Comparison of ENCODE assay signal across 24 mouse cellular contexts in the genomic region with DNA sequence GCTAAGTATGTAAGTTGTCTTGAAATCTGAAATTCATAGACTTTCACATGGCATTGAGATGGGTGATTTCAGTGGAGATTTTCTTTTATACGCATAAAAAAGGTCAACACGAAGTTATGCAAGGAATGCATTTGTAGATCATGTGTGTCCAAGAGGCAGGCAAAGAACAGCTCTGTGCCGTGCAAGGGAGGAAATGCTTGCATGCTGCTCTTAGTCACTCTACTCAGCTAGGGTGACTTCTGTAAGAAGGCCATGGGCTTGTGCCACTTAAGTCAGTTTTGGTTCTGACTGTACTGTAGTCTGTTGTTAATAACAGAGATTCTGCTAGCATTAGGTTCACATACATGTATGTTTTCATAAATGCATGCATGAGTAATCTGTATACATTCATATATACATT. TPM values are rescaled to one million over a fixed set of nuclear protein-coding genes. Genes with fewer than 3 reads are reported as not detected.
DNase-seq lines count a peak whose midpoint lies in the region; ATAC-seq and TF ChIP-seq lines count a peak whose summit lies in the region.
"Had no signal": no experiment of that assay in that cellular context is flagged by ENCODE, and none has a peak within 500 bp of the region (broad histone marks: within the 10 kb centered on the region; RNA-seq: fewer than 3 reads in every experiment).

No protein-coding gene starts in this region.

- no peaks in the 10 kb centered on the region for H3K36me3 ChIP-seq in kidney, adult 2 months (ENCODE audit: control insufficient read depth, insufficient read depth, low read length)
- no peaks in the 10 kb centered on the region for H3K36me3 ChIP-seq in lung, embryonic 16.5 days (ENCODE audit: control insufficient read depth, insufficient read depth, low read length)
- H3K36me3 ChIP-seq: embryonic facial prominence, embryonic 13.5 days; heart, embryonic 12.5 days; hindbrain, embryonic 10.5 days; kidney, embryonic 15.5 days; midbrain, embryonic 15.5 days; neural tube, embryonic 12.5 days had no signal

- peak; percentile 28 for DNase-seq in kidney, adult 2 months
- DNase-seq in kidney, postnatal 25 days: no peak
- DNase-seq in lung, postnatal 14 days: no peak
- peak; percentile 20 for DNase-seq in induced T-regulatory cell, adult 2 months (ENCODE audit: low read depth)
- no peak for DNase-seq in cerebellum, adult 9-11 months
- no peak for DNase-seq in gastrocnemius, adult 8-10 months (ENCODE audit: low spot score in 2 of 2)
- DNase-seq: adrenal gland, adult 2 months; cerebellum, adult 11-12 months; cerebellum, postnatal 25 days; embryo, embryonic 11 days; gastrocnemius, postnatal 10 days; heart, postnatal 10 days; right cerebral cortex, postnatal 14 days; spleen, adult 18-20 months had no signal

- no peak overlapping the region for H3K4me2 ChIP-seq in lung, embryonic 16.5 days (ENCODE audit: low read depth, low read length)
- H3K4me2 ChIP-seq: embryonic facial prominence, embryonic 13.5 days; forebrain, embryonic 13.5 days; heart, embryonic 12.5 days; kidney, embryonic 15.5 days; midbrain, embryonic 15.5 days; neural tube, embryonic 12.5 days had no signal

- peaks cover 28% of the 10 kb centered on the region for H3K4me1 ChIP-seq in kidney, adult 2 months (ENCODE audit: control insufficient read depth, insufficient read depth, low read length)
- peaks cover 53% of the 10 kb centered on the region for H3K4me1 ChIP-seq in lung, embryonic 16.5 days (replicated peaks; ENCODE audit: control insufficient read depth, insufficient read depth, low read length)

- H3K9ac ChIP-seq in lung, embryonic 16.5 days (ENCODE audit: low read length): no peak overlapping the region
- H3K9ac ChIP-seq: embryonic facial prominence, embryonic 13.5 days; forebrain, embryonic 13.5 days; heart, embryonic 12.5 days; kidney, embryonic 15.5 days; midbrain, embryonic 15.5 days; neural tube, embryonic 12.5 days had no signal

- WGBS in kidney, adult 2 months: 24% methylated on average over 3 of the region's 3 CpGs
- WGBS in lung, embryonic 16.5 days: 18% methylated on average over 3 of the region's 3 CpGs

- no peak for TF ChIP-seq POLR2A in kidney, adult 2 months (IDR thresholded peaks at IDR 0.05; ENCODE audit: low read depth, low read length)

- H3K27ac ChIP-seq in kidney, adult 2 months (ENCODE audit: insufficient read depth, low read depth, low read length): no peak overlapping the region; the same call in 1 of the 2 replicates
- H3K27ac ChIP-seq in lung, embryonic 16.5 days (ENCODE audit: low read length): no peak overlapping the region
- H3K27ac ChIP-seq: embryonic facial prominence, embryonic 13.5 days; forebrain, embryonic 13.5 days; hindbrain, embryonic 10.5 days; hindbrain, postnatal 0 days; midbrain, embryonic 15.5 days; neural tube, embryonic 12.5 days had no signal

- ATAC-seq in lung, embryonic 16.5 days (ENCODE audit: low read depth): 0 out of 2 replicates have a peak, but pooled peaks have one; percentile 50
- peak; percentile 74 for ATAC-seq in CD4-positive, CD25-positive, alpha-beta regulatory T cell, adult 4 months
- ATAC-seq: forebrain, embryonic 13.5 days; hindbrain, postnatal 0 days; midbrain, embryonic 15.5 days had no signal

- no peak for TF ChIP-seq CTCF in kidney, adult 2 months (conservative IDR thresholded peaks at IDR 0.05; ENCODE audit: insufficient read depth, insufficient read length, low read depth, low read length)

- no peaks in the 10 kb centered on the region for H3K9me3 ChIP-seq in lung, embryonic 16.5 days (ENCODE audit: control insufficient read depth, low read length)
- H3K9me3 ChIP-seq: embryonic facial prominence, embryonic 13.5 days; forebrain, embryonic 13.5 days; heart, embryonic 12.5 days; hindbrain, embryonic 10.5 days; kidney, embryonic 15.5 days; midbrain, embryonic 15.5 days; neural tube, embryonic 12.5 days had no signal

- H3K27me3 ChIP-seq in kidney, adult 2 months (replicated peaks; ENCODE audit: control insufficient read depth, insufficient read depth, low read length): no peaks in the 10 kb centered on the region
- H3K27me3 ChIP-seq in lung, embryonic 16.5 days (ENCODE audit: control insufficient read depth, insufficient read depth, low read depth, low read length): no peaks in the 10 kb centered on the region
- H3K27me3 ChIP-seq: embryonic facial prominence, embryonic 13.5 days; forebrain, embryonic 13.5 days; heart, embryonic 12.5 days; kidney, embryonic 15.5 days; midbrain, embryonic 15.5 days; neural tube, embryonic 12.5 days had no signal

- H3K4me3 ChIP-seq in kidney, adult 2 months (ENCODE audit: insufficient read depth, low read depth, low read length): no peak overlapping the region
- H3K4me3 ChIP-seq in lung, embryonic 16.5 days (ENCODE audit: low read length): no peak overlapping the region
- H3K4me3 ChIP-seq: embryonic facial prominence, embryonic 13.5 days; forebrain, embryonic 13.5 days; heart, embryonic 12.5 days; hindbrain, embryonic 10.5 days; kidney, embryonic 15.5 days; midbrain, embryonic 15.5 days; neural tube, embryonic 12.5 days had no signal

RNA-seq across cellular contexts. Expression of gene Gnaq, which starts 38.1 kb away (rescaled TPM):
- 13.2 and 15.6 TPM in 2 replicates for polyA plus RNA-seq in kidney, adult 2 months (2012; rRNA removed)
- 32.5 and 32.9 TPM in 2 replicates for polyA plus RNA-seq in lung, embryonic 16.5 days (2015; fragmentation: Nextera tagmentation; extraction: Ambion mirVana)
- 10 to 100 TPM; 19.3 to 37.7 TPM for polyA plus RNA-seq in CD4-positive, CD25-positive, alpha-beta regulatory T cell, adult 4 months (2017; shearing (Covaris generic))
- total RNA-seq in gastrocnemius, adult 8-10 months (2022): 10 to 100 TPM; 11.1 to 15.0 (median 13.8) TPM

Comparison
In these comparisons a context has a peak if more than half of its experiments do, and no peak if none do; other contexts are left out.
1. DNase-seq: peak in kidney, adult 2 months (single experiment) and induced T-regulatory cell, adult 2 months (single experiment); none in kidney, postnatal 25 days (0 of 2), lung, postnatal 14 days (single experiment), cerebellum, adult 9-11 months (single experiment) and gastrocnemius, adult 8-10 months (0 of 2).